Comparison of ENCODE assay signal across 13 mouse cellular contexts in genomic region chr15:83527747-83528146, GRCm38 (mm10). TPM values are rescaled to one million over a fixed set of nuclear protein-coding genes. Genes with fewer than 3 reads are reported as not detected.
DNase-seq lines count a peak whose midpoint lies in the region; ATAC-seq and TF ChIP-seq lines count a peak whose summit lies in the region.
"Had no signal": no experiment of that assay in that cellular context is flagged by ENCODE, and none has a peak within 500 bp of the region (broad histone marks: within the 10 kb centered on the region; RNA-seq: fewer than 3 reads in every experiment).

No protein-coding gene starts in this region.

- no peak for ATAC-seq in heart, embryonic 11.5 days (replicated peaks; ENCODE audit: insufficient number of reproducible peaks, low FRiP score, low TSS enrichment)
- ATAC-seq in kidney, embryonic 15.5 days (replicated peaks; ENCODE audit: low FRiP score): no peak
- ATAC-seq in liver, embryonic 11.5 days (replicated peaks; ENCODE audit: low FRiP score): no peak
- ATAC-seq: Patski had no signal

- H3K36me3 ChIP-seq in heart, embryonic 11.5 days (ENCODE audit: control insufficient read depth, insufficient read depth, low read length): 0 out of 2 replicates have a peak, but pooled peaks cover 3% of the 10 kb centered on the region
- no peaks in the 10 kb centered on the region for H3K36me3 ChIP-seq in kidney, embryonic 15.5 days
- H3K36me3 ChIP-seq in E14TG2a.4 (ENCODE audit: insufficient read depth, low read length): peaks cover 5% of the 10 kb centered on the region; the same call in 1 of the 2 replicates
- no peaks in the 10 kb centered on the region for H3K36me3 ChIP-seq in liver, embryonic 11.5 days (ENCODE audit: control insufficient read depth, insufficient read depth, low read length)

- peaks cover 6% of the 10 kb centered on the region; the same call in 1 of the 2 replicates for H3K27me3 ChIP-seq in heart, embryonic 11.5 days (ENCODE audit: control insufficient read depth, insufficient read depth, low read length)
- peaks cover 41% of the 10 kb centered on the region for H3K27me3 ChIP-seq in kidney, embryonic 15.5 days
- peaks cover 53% of the 10 kb centered on the region for H3K27me3 ChIP-seq in E14TG2a.4 (ENCODE audit: insufficient read depth, low read length)
- H3K27me3 ChIP-seq in liver, embryonic 11.5 days (replicated peaks; ENCODE audit: control insufficient read depth, insufficient read depth, low read length): peaks cover 50% of the 10 kb centered on the region
- H3K27me3 ChIP-seq: Patski had no signal

- peaks cover 65% of the 10 kb centered on the region for H3K4me1 ChIP-seq in heart, embryonic 11.5 days (ENCODE audit: control insufficient read depth, insufficient read depth, low read length)
- peaks cover 63% of the 10 kb centered on the region for H3K4me1 ChIP-seq in kidney, embryonic 15.5 days
- peaks cover 63% of the 10 kb centered on the region for H3K4me1 ChIP-seq in E14TG2a.4 (replicated peaks; ENCODE audit: low read depth, low read length)
- H3K4me1 ChIP-seq in liver, embryonic 11.5 days (replicated peaks; ENCODE audit: control insufficient read depth, insufficient read depth, low read length): peaks cover 31% of the 10 kb centered on the region

- no peaks in the 10 kb centered on the region for H3K9me3 ChIP-seq in heart, embryonic 11.5 days (replicated peaks; ENCODE audit: control insufficient read depth, low read length)
- no peaks in the 10 kb centered on the region for H3K9me3 ChIP-seq in kidney, embryonic 15.5 days (replicated peaks)
- no peaks in the 10 kb centered on the region for H3K9me3 ChIP-seq in E14TG2a.4 (ENCODE audit: low read length)
- H3K9me3 ChIP-seq in liver, embryonic 11.5 days (ENCODE audit: control insufficient read depth, low read length): no peaks in the 10 kb centered on the region

- no peak for TF ChIP-seq CTCF in E14TG2a.4 (conservative IDR thresholded peaks at IDR 0.05; ENCODE audit: low read length)

- H3K4me2 ChIP-seq in heart, embryonic 11.5 days: peak overlapping the region; percentile 89
- peak overlapping the region; percentile 98 for H3K4me2 ChIP-seq in kidney, embryonic 15.5 days
- H3K4me2 ChIP-seq in liver, embryonic 11.5 days: peak overlapping the region; percentile 94

- H3K27ac ChIP-seq in heart, embryonic 11.5 days (ENCODE audit: low read depth, low read length): no peak overlapping the region
- no peak overlapping the region for H3K27ac ChIP-seq in kidney, embryonic 15.5 days
- H3K27ac ChIP-seq in liver, embryonic 11.5 days (ENCODE audit: low read depth, low read length): no peak overlapping the region

- DNase-seq in heart, adult 9 months (ENCODE audit: low spot score in 2 of 2): no peak
- DNase-seq in kidney, adult 11 months: no peak
- no peak for DNase-seq in liver, embryonic 11.5 days (ENCODE audit: low spot score)
- no peak for DNase-seq in spleen, postnatal 36 days (ENCODE audit: low spot score in 2 of 2)
- DNase-seq in layer of hippocampus, adult 9-10 months (ENCODE audit: low spot score): no peak
- DNase-seq: adrenal gland, adult 8-10 months; gastrocnemius, postnatal 14 days; kidney, adult 18-20 months; right cerebral cortex, adult 18-20 months had no signal

- peak overlapping the region; percentile 72 for H3K9ac ChIP-seq in heart, embryonic 11.5 days (ENCODE audit: low read depth, low read length)
- H3K9ac ChIP-seq in kidney, embryonic 15.5 days: no peak overlapping the region; the same call in 1 of the 2 replicates
- peak overlapping the region; percentile 12; the same call in 1 of the 2 replicates for H3K9ac ChIP-seq in liver, embryonic 11.5 days (ENCODE audit: low read depth, low read length)

- H3K4me3 ChIP-seq in heart, embryonic 11.5 days (ENCODE audit: low read depth, low read length): peak overlapping the region; percentile 68
- peak overlapping the region; percentile 60 for H3K4me3 ChIP-seq in kidney, embryonic 15.5 days (replicated peaks)
- H3K4me3 ChIP-seq in E14TG2a.4 (replicated peaks; ENCODE audit: low read length): peak overlapping the region; percentile 85; the same call in 1 of the 2 replicates
- peak overlapping the region; percentile 60; the same call in 1 of the 2 replicates for H3K4me3 ChIP-seq in liver, embryonic 11.5 days (ENCODE audit: low read depth, low read length)

- WGBS in heart, embryonic 11.5 days (ENCODE audit: insufficient replicate concordance): 49% methylated on average over 2 of the region's 2 CpGs
- WGBS in kidney, embryonic 15.5 days: 81% methylated on average over 2 of the region's 2 CpGs
- WGBS in liver, embryonic 11.5 days: 57% methylated on average over 2 of the region's 2 CpGs

RNA-seq across cellular contexts. Expression of gene Bik, which starts 1.1 kb away (rescaled TPM):
- 31.5 and 33.0 TPM in 2 replicates for polyA plus RNA-seq in heart, embryonic 11.5 days (2014; fragmentation: Nextera tagmentation; extraction: Ambion mirVana)
- 10.6 and 11.0 TPM in 2 replicates for polyA plus RNA-seq in kidney, embryonic 15.5 days (2015; fragmentation: Nextera tagmentation; extraction: Ambion mirVana)
- polyA plus RNA-seq in liver, embryonic 11.5 days (2014; fragmentation: Nextera tagmentation; extraction: Ambion mirVana): 4.0 and 5.6 TPM in 2 replicates

RNA-seq across cellular contexts. Expression of gene Ttll1, which starts 17.1 kb away (rescaled TPM):
- polyA plus RNA-seq in heart, embryonic 11.5 days (2014; fragmentation: Nextera tagmentation; extraction: Ambion mirVana): 18.7 and 20.4 TPM in 2 replicates
- polyA plus RNA-seq in kidney, embryonic 15.5 days (2015; fragmentation: Nextera tagmentation; extraction: Ambion mirVana): 25.3 and 28.7 TPM in 2 replicates
- 12.6 and 14.5 TPM in 2 replicates for polyA plus RNA-seq in liver, embryonic 11.5 days (2014; fragmentation: Nextera tagmentation; extraction: Ambion mirVana)

RNA-seq across cellular contexts. Expression of gene Tspo, which starts 35.6 kb away (rescaled TPM):
- 129 and 136 TPM in 2 replicates for polyA plus RNA-seq in heart, embryonic 11.5 days (2014; fragmentation: Nextera tagmentation; extraction: Ambion mirVana)
- polyA plus RNA-seq in kidney, embryonic 15.5 days (2015; fragmentation: Nextera tagmentation; extraction: Ambion mirVana): 69.2 and 77.2 TPM in 2 replicates
- polyA plus RNA-seq in liver, embryonic 11.5 days (2014; fragmentation: Nextera tagmentation; extraction: Ambion mirVana): 144 and 150 TPM in 2 replicates

RNA-seq across cellular contexts. Expression of gene Mcat, which starts 35.8 kb away (rescaled TPM):
- 28.3 and 30.3 TPM in 2 replicates for polyA plus RNA-seq in heart, embryonic 11.5 days (2014; fragmentation: Nextera tagmentation; extraction: Ambion mirVana)
- 35.1 and 36.6 TPM in 2 replicates for polyA plus RNA-seq in kidney, embryonic 15.5 days (2015; fragmentation: Nextera tagmentation; extraction: Ambion mirVana)
- 38.6 and 39.3 TPM in 2 replicates for polyA plus RNA-seq in liver, embryonic 11.5 days (2014; fragmentation: Nextera tagmentation; extraction: Ambion mirVana)
